Mouse (Mus musculus) layer of hippocampus, adult 18-20 months (tissue): Measurements from ENCODE around the gene Scarb1. TPM values are rescaled to one million over a fixed set of nuclear protein-coding genes. Genes with fewer than 3 reads are reported as not detected.

Experiments
- DNase-seq, 2 experiments: peaks; one replicate each; pipeline ENCODE4 v3.0.0; 2022; ENCODE audit warnings: low spot score in 2 of 2
- total RNA-seq, 2 experiments: library from RNA; stranded (reverse); gene quantifications; 2 replicates each; pipeline ENCODE4 v1.2.3; 2021

Scarb1 gene
- total RNA-seq, 2 experiments from 2014 or later, result 29.4 to 32.7 TPM

DNA sequence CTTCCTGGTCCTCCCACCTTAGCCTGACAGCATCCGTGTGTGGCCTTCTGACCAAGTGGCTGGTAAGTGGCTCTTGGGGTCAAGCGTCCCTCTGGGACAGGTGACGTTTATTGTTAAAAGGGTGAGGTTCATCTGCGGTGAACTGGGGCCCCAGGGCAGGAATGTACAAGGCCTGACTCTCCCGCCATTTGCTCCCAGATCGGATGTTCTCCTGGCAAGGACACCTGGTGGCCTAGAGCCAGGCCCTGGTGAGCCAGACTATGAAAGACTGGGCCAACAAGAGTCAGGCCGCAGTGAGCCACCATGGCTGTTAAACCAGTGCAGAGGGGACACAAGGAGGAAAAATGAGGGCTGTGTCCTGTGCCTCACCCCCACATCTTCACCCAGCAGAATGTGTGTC lies 98.8 kb downstream of the Scarb1 start:
- DNase-seq, result no peak

DNA sequence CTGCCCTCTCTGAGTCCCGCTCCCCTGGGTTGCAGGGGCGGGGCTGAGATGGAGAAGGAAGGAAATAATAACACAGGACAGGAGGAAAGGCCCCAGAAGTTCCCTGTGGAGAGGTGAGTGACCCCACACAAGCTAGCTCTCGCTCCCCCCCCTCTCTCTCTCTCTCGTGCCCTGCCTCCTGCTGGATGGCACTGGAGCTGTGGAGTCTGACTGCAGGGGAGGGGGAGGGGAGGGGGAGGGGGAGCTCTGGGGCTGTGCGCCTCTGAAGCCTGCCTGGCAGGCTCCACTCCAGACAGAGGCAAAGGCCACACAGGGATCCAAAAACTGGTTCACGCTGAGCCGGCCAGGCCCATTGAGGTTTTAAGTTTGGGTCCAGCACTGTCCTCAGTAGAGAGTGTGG lies 99.3 kb downstream of the Scarb1 start:
- DNase-seq, result no peak

DNA sequence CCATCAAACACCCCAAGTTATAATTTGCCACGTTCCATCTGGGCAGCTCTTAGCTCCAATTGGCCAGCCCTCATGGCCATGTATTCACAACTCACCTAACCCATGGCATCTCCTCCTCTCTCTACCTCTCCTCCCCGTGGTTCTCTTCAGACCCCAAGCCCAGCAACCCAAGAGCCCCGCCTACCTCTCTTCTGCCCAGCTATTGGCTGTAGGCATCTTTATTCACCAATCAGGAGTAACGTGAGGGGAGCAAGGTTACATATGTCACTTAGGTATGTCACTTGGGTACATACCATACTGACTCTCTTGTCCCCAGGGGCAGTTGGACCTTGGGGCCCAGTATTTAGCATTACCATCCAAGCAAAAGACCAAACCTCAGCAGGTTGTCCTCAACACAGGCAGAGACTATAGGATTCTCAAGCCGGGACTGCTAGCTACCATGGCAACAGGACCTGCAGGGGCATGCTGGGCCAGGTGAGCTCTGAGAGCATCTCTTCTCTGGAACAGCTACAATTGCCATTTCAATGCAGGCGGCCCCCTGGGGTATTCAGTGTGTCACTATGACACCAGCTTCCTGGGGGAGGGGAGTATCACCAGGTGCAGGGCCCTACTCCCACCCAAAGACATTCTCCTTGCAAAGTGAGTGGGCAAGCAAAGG lies 100.6 kb downstream of the Scarb1 start:
- DNase-seq, result no peak

DNA sequence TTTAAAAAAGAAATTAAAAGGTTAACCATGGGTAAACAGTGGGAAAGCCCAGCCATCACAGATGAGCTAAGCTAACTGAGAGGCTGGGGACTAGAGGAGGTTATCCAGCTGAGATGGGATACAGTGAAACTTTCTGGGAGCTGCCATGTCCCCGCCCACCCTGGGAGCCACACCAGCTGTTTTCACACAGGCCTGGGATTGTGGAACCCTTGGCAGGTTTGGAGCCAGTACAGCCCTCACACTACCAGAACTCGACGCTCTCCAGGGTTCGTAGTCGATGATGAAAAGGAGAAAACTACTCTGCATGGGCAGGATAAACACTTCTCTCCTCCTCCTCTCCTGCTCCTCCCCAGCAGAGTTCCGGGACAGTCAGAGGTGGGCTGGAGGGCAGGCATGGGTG lies 105.0 kb downstream of the Scarb1 start:
- DNase-seq, result no peak

DNA sequence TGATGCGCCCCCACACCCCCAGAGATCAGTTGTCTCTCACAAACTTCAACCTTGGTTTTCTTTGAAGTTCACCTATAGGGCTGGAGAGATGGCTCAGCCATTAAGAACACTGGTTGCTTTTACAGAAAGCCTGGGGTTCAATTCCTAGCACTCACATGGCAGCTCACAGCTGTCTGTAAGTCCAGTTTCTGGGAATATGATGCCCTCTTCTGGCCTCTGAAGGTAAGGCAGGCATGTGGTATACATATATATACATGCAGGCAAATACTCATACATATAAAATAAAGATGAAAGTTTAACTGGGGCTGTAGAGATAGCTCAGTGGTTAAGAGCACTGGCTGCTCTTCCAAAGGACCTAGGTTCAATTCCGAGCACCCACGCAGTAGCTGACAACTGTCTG lies 105.5 kb downstream of the Scarb1 start:
- no peak for DNase-seq

DNA sequence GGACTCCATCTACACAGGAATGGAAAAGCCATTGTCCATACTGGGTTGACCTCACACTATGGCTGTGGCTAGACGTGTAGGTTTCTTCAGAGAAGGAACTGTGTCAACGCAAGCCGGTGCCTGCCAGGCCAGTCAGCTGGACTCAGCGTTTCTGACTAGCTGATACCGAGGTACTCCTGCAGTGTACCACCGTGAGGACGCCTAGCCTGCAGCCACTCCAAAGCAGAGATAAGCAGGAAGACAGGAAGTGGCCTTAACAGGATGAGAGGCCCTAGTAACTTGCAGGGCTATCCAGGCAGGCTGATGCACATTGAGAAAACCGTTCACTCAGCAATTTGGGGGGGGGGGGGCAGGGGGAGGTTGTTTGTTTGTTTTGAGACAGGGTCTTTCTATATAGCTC lies 106.5 kb downstream of the Scarb1 start:
- DNase-seq, result no peak

DNA sequence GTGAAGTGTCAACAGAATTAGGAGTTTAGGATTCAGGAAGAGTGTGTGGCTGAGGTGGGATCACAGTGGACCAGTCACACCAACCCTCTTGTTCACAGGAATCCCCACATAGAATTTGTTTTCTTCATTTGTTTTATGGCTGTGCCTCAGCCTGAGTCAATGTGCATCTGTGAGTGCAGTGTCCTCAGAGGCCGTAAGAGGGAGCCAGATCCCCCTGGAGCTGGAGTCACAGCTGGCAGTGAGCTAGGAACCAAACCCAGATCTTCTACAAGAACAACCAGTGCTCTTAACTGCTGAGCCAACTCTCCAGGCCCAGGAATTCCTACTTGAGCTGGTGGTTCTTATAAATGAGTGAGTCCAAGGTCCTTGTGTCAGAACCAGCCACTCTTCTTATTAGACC lies 107.4 kb downstream of the Scarb1 start:
- DNase-seq, result no peak

DNA sequence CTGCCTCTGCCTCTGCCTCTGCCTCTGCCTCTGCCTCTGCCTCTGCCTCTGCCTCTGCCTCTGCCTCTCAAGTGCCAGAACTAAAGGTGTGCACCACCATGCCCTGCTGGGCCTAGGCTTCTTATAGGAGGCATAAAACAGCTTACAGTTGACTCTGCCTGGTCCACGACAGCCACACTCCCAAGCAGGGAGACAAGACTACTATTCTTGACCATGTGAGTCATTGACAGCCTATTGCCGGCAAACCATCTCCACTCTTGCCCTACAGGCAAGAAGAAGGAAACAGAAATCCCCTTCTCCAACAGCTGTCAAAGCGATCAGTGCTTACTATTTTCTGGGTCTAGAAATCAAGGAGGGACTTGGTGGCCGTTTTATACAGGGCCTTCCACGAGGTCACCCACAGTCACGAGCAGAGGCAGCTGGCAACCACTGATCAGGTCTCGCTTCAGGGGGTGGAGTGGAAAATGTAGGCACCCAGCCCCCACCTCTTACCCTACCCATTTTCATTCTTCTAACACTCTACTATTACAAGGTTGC lies 108.4 kb downstream of the Scarb1 start:
- DNase-seq, result no peak

DNA sequence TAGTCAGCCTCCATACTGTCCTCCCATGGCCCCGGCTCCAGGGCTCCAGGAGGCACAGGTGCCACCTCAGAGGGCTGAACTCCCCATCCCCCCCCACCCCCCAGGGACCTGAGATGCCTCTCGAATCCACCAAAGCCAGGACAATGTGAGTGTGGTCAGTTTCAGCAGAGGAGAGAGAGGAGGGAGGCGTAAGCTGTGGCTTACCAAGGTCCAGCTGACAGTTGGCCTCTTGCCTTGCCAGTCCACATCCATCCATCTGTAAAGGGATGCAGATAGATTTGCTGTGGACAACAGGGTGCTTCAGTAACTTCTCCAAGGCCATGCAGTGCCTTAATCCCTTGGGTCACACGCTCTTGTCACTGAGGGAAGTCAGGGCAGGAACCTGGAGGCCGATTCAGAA lies 110.4 kb downstream of the Scarb1 start:
- no peak for DNase-seq

DNA sequence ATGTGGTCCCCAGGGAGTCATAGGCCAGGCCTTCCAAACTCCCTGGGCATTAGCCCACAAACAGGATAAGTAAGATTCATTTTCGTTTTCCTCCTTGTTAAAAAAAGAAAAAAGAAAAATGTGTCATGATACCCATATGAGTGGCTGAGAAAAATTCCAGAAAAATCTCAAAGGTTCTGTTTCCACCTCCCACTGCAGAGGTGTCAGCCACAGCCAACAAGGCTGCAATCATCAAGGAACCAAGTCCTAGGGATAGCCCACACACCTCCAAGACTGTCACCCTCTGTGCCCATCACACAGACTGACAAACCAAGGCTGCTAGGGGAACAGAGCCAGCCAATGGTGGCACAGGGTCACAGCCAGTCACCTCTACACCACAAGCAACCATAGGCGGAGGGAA lies 111.8 kb downstream of the Scarb1 start:
- no peak for DNase-seq

DNA sequence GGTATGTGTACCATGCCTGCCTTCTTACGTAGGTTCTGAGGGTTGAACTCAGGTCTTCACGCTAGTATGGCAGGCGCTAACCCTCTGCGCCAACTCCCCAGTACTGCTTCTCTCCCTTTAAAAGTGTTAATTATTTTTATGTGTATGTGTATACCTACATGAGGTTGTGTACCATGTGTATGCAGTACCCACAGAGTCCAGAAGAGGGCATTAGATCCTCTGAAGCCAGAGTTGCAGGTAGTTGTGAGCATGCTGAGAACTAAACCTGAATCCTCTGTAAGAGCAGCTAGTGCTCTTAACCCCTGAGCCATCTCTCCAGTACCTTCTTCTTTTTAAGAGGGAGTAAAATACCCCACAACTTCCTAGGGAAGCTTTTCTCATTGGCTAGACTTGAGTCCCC lies 113.2 kb downstream of the Scarb1 start:
- no peak for DNase-seq

Other genes starting within 250 kb of the Scarb1 start
- 100 to 1,000 TPM; 291 to 298 TPM for gene Ncor2, start 161.9 kb downstream of the Scarb1 start, total RNA-seq
- gene Gm10382, start 48.2 kb upstream of the Scarb1 start, total RNA-seq, result under 1 TPM in 1 of 2 experiments, not detected in 1; 0.46 TPM
- gene Ubc, start 49.1 kb upstream of the Scarb1 start, total RNA-seq, result 100 to 1,000 TPM; 754 to 818 TPM
- 10 to 100 TPM; 15.0 to 15.4 TPM for gene Dhx37, start 93.0 kb upstream of the Scarb1 start, total RNA-seq
- gene Bri3bp, start 100.5 kb upstream of the Scarb1 start, total RNA-seq, result 100 to 1,000 TPM in 1 of 2 experiments, 10 to 100 TPM in 1; 92.7 to 107 TPM
- gene Aacs, start 134.7 kb upstream of the Scarb1 start, total RNA-seq, result 10 to 100 TPM; 48.7 to 49.1 TPM
- 100 to 1,000 TPM; 113 to 116 TPM for gene Tmem132b, start 190.7 kb upstream of the Scarb1 start, total RNA-seq